ENCODE assay signal across 27 mouse cellular contexts in the genomic region with DNA sequence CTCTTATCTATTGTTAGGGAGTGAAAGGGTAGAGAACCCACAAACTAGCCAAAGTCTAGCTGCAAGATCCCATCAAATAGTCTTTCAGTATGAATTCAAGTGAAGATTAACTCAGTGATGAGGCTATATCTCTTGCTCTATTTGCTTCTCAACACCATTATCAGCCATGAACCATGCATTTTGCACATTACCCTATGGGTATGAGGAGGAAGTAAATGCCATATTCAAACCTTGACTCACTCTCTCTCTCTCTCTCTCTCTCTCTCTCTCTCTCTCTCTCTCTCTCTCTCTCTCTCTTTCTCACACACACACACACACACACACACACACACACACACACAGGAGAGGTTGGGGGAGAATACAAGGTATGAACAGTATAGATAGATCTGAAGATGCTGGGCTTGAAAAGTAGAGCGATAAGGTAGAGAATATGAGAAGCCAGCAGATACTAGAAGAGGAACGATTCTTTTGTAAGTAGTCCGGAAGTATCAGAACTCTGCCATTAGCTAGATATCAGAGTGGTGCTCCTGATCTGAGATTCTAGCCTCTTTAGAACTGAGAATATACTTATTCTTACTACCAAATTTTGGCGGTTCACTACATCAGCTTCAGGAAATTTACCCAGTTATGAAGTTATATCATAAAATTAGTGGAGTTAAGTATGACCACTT.
"Had no signal": no experiment of that assay in that cellular context is flagged by ENCODE, and none has a peak within 500 bp of the region (broad histone marks: within the 10 kb centered on the region; RNA-seq: fewer than 3 reads in every experiment).

No protein-coding gene starts in this region.

- H3K9me3 ChIP-seq: embryonic facial prominence, embryonic 10.5 days; embryonic facial prominence, embryonic 12.5 days; embryonic facial prominence, embryonic 13.5 days; embryonic facial prominence, embryonic 15.5 days; forebrain, embryonic 10.5 days; forebrain, embryonic 12.5 days; forebrain, embryonic 13.5 days; forebrain, embryonic 15.5 days; heart, embryonic 10.5 days had no signal

- H3K27ac ChIP-seq: embryonic facial prominence, embryonic 10.5 days; embryonic facial prominence, embryonic 12.5 days; embryonic facial prominence, embryonic 13.5 days; embryonic facial prominence, embryonic 15.5 days; forebrain, embryonic 10.5 days; forebrain, embryonic 12.5 days; forebrain, embryonic 13.5 days; forebrain, embryonic 15.5 days; gastrocnemius, adult 2 months; heart, adult 2 months; heart, embryonic 10.5 days had no signal

- ATAC-seq: forebrain, embryonic 13.5 days; forebrain, embryonic 14.5 days; forebrain, embryonic 15.5 days; forebrain, embryonic 16.5 days; forebrain, postnatal 0 days had no signal

- H3K4me3 ChIP-seq: embryonic facial prominence, embryonic 10.5 days; embryonic facial prominence, embryonic 12.5 days; embryonic facial prominence, embryonic 13.5 days; embryonic facial prominence, embryonic 15.5 days; erythroblast, embryonic 14.5 days; forebrain, embryonic 10.5 days; forebrain, embryonic 12.5 days; forebrain, embryonic 13.5 days; forebrain, embryonic 15.5 days; gastrocnemius, adult 2 months; heart, adult 2 months; heart, embryonic 10.5 days had no signal

- H3K4me2 ChIP-seq: embryonic facial prominence, embryonic 12.5 days; embryonic facial prominence, embryonic 13.5 days; embryonic facial prominence, embryonic 15.5 days; forebrain, embryonic 12.5 days; forebrain, embryonic 13.5 days; forebrain, embryonic 15.5 days had no signal

- DNase-seq: cerebellum, adult 9-11 months; cerebellum, postnatal 10 days; cerebellum, postnatal 14 days; cerebellum, postnatal 25 days; cerebellum, postnatal 36 days; embryo, embryonic 11 days; forebrain, postnatal 0 days; gastrocnemius, adult 2 months; gastrocnemius, postnatal 10 days; gastrocnemius, postnatal 14 days; gastrocnemius, postnatal 25 days; gastrocnemius, postnatal 36 days; heart, adult 11 months; heart, adult 18-20 months; heart, adult 2 months had no signal

- H3K36me3 ChIP-seq: embryonic facial prominence, embryonic 10.5 days; embryonic facial prominence, embryonic 12.5 days; embryonic facial prominence, embryonic 13.5 days; embryonic facial prominence, embryonic 15.5 days; forebrain, embryonic 10.5 days; forebrain, embryonic 12.5 days; forebrain, embryonic 15.5 days; heart, embryonic 10.5 days had no signal

- H3K27me3 ChIP-seq: embryonic facial prominence, embryonic 12.5 days; embryonic facial prominence, embryonic 13.5 days; embryonic facial prominence, embryonic 15.5 days; forebrain, embryonic 12.5 days; forebrain, embryonic 13.5 days; forebrain, embryonic 15.5 days had no signal

- H3K9ac ChIP-seq: embryonic facial prominence, embryonic 12.5 days; embryonic facial prominence, embryonic 13.5 days; embryonic facial prominence, embryonic 15.5 days; forebrain, embryonic 12.5 days; forebrain, embryonic 13.5 days; forebrain, embryonic 15.5 days; forebrain, postnatal 0 days had no signal

- H3K4me1 ChIP-seq: embryonic facial prominence, embryonic 10.5 days; embryonic facial prominence, embryonic 12.5 days; embryonic facial prominence, embryonic 13.5 days; embryonic facial prominence, embryonic 15.5 days; forebrain, embryonic 10.5 days; forebrain, embryonic 12.5 days; forebrain, embryonic 13.5 days; heart, embryonic 10.5 days had no signal
